Mouse (Mus musculus): ENCODE data around the gene Mdm4. TPM values are rescaled to one million over a fixed set of nuclear protein-coding genes. Genes with fewer than 3 reads are reported as not detected.
A peak's percentile ranks its signal among the peaks of the same experiment; 100 is the strongest.
"Not testable (repeated sequence)": the region's sequence is repeated elsewhere in the genome, so short reads cannot be mapped to it uniquely, and the experiment has no call there.

The Mdm4 gene
- polyA plus RNA-seq, 1 experiment from 2014 or later: 45.9 TPM

DNA sequence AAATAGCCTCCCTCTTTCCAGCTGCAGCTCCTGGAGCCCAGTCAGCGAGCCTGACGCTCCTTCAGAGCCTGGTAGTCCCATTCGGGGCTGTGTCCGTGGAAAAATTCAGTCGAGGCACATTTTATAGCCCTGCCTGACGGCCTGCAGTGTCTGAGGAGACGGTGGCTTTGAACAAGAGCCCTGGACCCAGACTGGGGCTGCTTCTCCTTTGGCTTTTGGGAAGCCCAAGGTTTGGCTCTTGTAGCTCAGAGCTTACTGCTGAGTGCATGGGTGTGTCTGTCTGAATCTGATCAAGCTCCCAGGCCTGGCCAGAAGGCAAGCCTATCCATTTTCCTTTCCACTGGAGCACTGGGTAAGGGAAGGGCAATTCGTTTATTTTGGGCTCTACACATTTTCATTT is 17.2 kb upstream of the Mdm4 start:
- WGBS: 21% methylated on average over 8 of the region's 8 CpGs
- H3K9me3 ChIP-seq: no peaks in the 10 kb centered on the region
- peaks cover 8% of the 10 kb centered on the region; the same call in 1 of the 2 replicates for H3K27me3 ChIP-seq
- no peak for ATAC-seq (ENCODE audit: low FRiP score, low read depth)
- peaks cover 45% of the 10 kb centered on the region for H3K4me1 ChIP-seq
- H3K4me2 ChIP-seq (replicated peaks): peak overlapping the region; percentile 84
- H3K27ac ChIP-seq: peak overlapping the region; percentile 76
- no peaks in the 10 kb centered on the region for H3K36me3 ChIP-seq
- peak overlapping the region; percentile 43; the same call in 1 of the 2 replicates for H3K9ac ChIP-seq
- peak overlapping the region; percentile 85 for H3K4me3 ChIP-seq

DNA sequence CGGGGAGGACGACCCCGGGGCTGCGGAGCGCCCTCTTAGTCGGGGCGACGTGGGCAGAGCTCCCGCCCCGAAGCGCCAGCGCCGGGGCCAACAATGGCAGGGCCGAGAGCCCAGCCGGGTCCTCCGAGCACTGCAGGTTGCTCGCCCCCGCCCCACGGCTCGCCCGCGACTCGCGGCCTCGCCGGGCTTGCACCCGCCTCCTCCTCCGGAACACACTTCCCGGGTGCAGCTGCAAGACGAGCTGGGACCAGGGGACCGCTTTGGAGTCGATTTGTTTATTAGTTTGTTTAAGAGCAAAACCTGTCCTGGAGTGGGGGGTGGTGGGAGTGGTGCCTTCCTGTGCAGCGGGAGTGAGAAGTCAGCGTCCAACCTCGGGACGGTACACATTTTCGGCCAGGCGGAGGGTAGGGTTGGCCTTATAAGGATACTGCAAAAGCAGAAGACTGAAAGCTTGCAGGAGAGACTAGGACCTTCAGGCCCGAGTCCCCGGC is 16.1 kb upstream of the Mdm4 start:
- WGBS: under 1% methylated on average over 39 of the region's 40 CpGs
- peak; percentile 49; the same call in 1 of the 2 replicates for ATAC-seq (ENCODE audit: low FRiP score, low read depth)
- H3K4me1 ChIP-seq: peaks cover 39% of the 10 kb centered on the region
- no peaks in the 10 kb centered on the region for H3K36me3 ChIP-seq
- H3K27ac ChIP-seq: peak overlapping the region; percentile 85
- H3K9me3 ChIP-seq: no peaks in the 10 kb centered on the region
- peak overlapping the region; percentile 84 for H3K4me2 ChIP-seq (replicated peaks)
- peaks cover 8% of the 10 kb centered on the region; the same call in 1 of the 2 replicates for H3K27me3 ChIP-seq
- H3K9ac ChIP-seq: peak overlapping the region; percentile 95
- peak overlapping the region; percentile 85 for H3K4me3 ChIP-seq

DNA sequence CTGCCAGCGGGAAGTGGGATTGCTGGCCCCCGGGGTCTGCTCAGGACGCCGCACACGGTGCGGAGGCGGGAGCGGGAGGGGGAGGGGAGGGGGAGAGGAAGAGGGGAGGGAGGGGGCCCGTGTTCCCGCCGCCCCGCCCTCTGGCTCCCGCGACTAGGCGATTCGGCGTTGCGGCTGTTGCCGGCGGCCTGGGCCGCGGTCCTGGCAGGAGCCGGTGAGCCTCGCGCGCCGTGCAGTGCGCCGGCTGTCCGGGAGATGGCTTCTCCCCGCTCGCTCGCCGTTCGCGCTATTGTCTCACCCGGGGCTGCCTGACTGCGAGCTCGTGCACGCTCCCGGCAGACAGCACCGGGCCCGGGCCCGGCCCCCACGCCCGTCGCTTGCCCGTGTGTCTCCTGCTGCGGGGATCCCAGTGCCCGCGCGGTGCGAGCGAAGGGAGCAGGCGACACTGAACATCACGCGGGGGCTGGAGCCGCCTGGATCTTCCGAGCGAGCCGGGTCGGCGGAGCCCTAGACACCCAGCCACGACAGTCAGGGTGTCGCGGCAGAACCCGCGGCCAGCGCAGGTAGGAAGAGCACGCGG is 15.6 kb upstream of the Mdm4 start:
- Histone ChIP-seq H3K4me3 (peak overlapping the region; percentile 85), H3K4me1 (peaks cover 39% of the 10 kb centered on the region), H3K36me3 (no peaks in the 10 kb centered on the region), H3K9ac (peak overlapping the region; percentile 95), H3K27me3 (peaks cover 8% of the 10 kb centered on the region; the same call in 1 of the 2 replicates), H3K27ac (peak overlapping the region; percentile 85), H3K4me2 (replicated peaks) (peak overlapping the region; percentile 84), H3K9me3 (no peaks in the 10 kb centered on the region)
- under 1% methylated on average over 63 of the region's 71 CpGs for WGBS
- peak; percentile 87 for ATAC-seq (ENCODE audit: low FRiP score, low read depth)

DNA sequence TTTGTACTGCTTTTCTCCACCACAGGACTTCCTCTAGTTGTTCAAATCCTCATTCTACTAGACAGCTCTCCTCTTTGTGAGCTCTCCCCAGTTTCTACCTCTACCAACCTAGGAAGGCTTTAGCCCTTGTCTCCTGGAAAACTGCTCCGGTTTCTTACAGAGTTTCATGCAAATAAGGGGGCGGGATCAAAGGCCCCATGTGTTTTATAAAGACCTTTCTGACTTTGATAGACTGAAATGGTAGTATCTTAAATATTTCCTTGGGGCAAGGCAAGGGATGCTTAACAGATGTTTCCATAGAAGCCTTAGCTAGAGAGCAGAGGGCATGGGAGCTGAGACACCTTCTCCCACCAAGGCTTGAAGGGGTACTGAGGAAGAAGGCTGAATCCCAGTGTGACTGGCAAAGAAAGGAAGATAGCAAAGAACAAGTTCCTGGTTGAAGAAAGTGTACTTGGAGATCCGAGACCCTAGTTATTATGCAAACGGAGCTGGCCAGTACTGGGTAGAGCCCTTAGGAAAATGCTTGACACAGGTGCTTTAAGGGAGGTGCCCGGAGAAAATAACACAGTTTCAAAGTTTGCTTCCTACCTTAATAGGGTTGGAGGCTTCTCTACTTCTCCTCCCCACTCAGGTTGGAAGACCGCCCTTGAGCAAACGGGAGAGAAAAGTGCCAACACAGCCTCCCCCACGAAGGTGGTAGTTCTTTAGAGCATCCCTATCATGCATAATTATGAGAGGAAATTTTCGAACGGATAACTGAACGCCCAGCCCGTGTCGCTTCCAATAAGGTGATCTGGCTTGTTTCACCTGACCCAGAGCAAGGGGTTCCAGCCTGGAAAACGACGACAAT is 14.9 kb upstream of the Mdm4 start, which contains the start of gene Pik3c2b:
TSS of gene Pik3c2b (plus strand) at position 657 of the 850 bp plus-strand sequence.
- Histone ChIP-seq H3K4me2 (replicated peaks) (peak within 1 kb of the TSS; percentile 84), H3K9ac (peak within 1 kb of the TSS; percentile 95), H3K4me1 (peaks cover 33% of the 10 kb centered on the region), H3K4me3 (peak within 1 kb of the TSS; percentile 85), H3K36me3 (no peaks in the 10 kb centered on the region), H3K27ac (peak within 1 kb of the TSS; percentile 85), H3K27me3 (peaks cover 8% of the 10 kb centered on the region; the same call in 1 of the 2 replicates), H3K9me3 (no peaks in the 10 kb centered on the region)
- WGBS: 1% methylated on average over 15 of the region's 15 CpGs
- ATAC-seq (ENCODE audit: low FRiP score, low read depth): no peak

DNA sequence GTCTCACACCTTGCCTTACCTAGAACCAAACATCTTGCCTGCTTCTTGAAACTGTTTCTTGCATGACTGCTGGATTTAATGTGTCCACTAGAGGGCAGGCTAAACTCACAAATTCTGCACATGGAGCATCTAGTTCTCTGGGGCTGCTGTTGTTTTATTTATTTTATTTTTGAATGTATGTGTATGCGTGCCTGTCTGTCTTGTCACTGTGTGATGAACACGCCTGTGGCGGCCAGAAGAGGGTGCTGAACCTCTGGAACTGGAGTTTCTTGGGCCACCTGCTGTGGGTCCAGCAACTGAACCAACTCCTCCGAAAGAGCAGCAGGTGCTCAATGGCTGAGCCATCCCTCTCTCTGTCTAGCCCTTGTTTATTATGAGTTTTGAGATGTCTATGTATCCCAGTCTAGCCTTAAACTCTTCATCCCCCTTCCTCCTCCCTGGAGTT is 9.2 kb upstream of the Mdm4 start:
- no peak overlapping the region for H3K4me2 ChIP-seq (replicated peaks)
- H3K27me3 ChIP-seq: peaks cover 5% of the 10 kb centered on the region; the same call in 1 of the 2 replicates
- H3K9me3 ChIP-seq: no peaks in the 10 kb centered on the region
- ATAC-seq (ENCODE audit: low FRiP score, low read depth): peak; percentile 69; the same call in 1 of the 2 replicates
- H3K9ac ChIP-seq: no peak overlapping the region
- H3K27ac ChIP-seq: no peak overlapping the region
- no peaks in the 10 kb centered on the region for H3K4me1 ChIP-seq
- 13% methylated on average over 4 of the region's 4 CpGs for WGBS
- no peak overlapping the region for H3K4me3 ChIP-seq
- H3K36me3 ChIP-seq: no peaks in the 10 kb centered on the region

DNA sequence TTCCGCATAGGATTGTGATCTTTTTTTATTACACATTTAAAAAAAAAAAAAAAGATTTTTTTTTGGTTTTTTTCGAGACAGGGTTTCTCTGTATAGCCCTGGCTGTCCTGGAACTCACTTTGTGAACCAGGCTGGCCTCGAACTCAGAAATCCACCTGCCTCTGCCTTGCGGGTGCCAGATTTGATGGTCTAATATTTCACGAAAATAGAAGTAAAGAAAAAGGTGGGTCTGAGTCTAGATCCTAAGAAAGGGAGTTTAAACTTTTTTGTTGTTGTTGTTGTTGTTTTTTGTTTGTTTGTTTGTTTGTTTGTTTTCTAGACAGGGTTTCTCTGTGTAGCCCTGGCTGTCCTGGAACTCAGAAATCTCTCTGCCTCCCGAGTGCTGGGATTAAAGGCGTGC is 4.3 kb upstream of the Mdm4 start:
- not testable (repeated sequence) for H3K9me3 ChIP-seq; H3K4me3 ChIP-seq; H3K4me1 ChIP-seq; H3K27me3 ChIP-seq; H3K9ac ChIP-seq; H3K27ac ChIP-seq; H3K4me2 ChIP-seq (replicated peaks); ATAC-seq (ENCODE audit: low FRiP score, low read depth); H3K36me3 ChIP-seq
- WGBS: 72% methylated on average over 7 of the region's 7 CpGs

DNA sequence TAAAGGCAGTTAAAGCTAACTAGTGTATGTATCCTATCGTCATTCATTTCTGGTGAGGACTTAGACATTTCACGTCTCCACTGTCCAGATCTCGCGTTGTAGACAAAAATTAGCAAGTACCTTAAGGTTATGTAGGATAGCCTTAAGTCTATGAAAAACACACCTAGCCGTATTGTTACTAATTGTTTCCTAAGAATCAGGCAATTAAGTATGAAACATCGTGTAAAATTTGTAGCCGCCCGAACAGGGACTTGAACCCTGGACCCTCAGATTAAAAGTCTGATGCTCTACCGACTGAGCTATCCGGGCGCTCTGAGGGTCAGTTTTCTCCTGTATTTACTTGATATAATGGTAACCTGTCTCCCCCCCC is 3.7 kb upstream of the Mdm4 start:
- H3K4me1 ChIP-seq: peaks cover 9% of the 10 kb centered on the region
- H3K9ac ChIP-seq: no peak overlapping the region
- peak overlapping the region; percentile 57 for H3K4me3 ChIP-seq
- whole genome bisulfite sequencing: 5% methylated on average over 11 of the region's 11 CpGs
- H3K9me3 ChIP-seq: no peaks in the 10 kb centered on the region
- peak; percentile 60 for ATAC-seq (ENCODE audit: low FRiP score, low read depth)
- H3K27ac ChIP-seq: peak overlapping the region; percentile 15; the same call in 1 of the 2 replicates
- peak overlapping the region; percentile 65 for H3K4me2 ChIP-seq (replicated peaks)
- no peaks in the 10 kb centered on the region for H3K27me3 ChIP-seq
- H3K36me3 ChIP-seq: no peaks in the 10 kb centered on the region

DNA sequence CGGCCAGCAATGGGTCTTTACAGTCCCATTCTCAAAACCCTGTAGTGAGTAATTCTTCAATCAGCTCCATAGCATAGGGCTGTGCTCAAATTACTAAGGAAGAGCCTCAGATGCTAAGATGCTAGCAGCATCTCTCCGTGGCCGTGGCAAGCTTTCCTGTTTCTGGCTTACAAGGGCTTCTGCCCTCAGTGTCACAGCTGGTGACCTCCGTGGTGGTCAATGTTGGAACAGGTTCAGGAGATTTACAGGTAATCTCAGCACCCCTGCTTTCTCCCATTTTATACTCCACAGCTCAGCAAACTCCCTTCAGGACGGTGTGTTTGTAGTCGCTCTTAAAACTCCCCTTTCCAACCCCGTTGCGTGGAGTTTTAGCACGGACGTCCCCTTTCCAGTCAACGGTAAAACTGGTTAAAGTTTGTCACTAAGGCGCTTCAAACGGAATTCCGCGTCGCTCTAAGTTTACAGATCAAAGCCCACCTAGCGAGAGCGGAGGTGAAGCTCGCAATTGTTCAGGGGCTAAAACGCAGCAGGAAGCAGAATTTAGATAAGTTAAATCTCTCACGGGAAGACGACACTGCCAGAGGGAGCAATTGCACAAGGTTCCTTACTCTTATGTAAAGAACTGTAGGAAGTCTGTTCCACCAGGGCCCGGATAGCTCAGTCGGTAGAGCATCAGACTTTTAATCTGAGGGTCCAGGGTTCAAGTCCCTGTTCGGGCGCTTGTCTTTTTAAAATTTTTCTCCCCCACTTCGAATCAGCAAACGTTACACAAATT is 3.1 kb upstream of the Mdm4 start:
- Histone ChIP-seq H3K4me1 (peaks cover 9% of the 10 kb centered on the region), H3K9ac (peak overlapping the region; percentile 62), H3K4me2 (replicated peaks) (peak overlapping the region; percentile 65), H3K36me3 (no peaks in the 10 kb centered on the region), H3K9me3 (no peaks in the 10 kb centered on the region), H3K4me3 (peak overlapping the region; percentile 57), H3K27ac (peak overlapping the region; percentile 52; the same call in 1 of the 2 replicates), H3K27me3 (no peaks in the 10 kb centered on the region)
- 1% methylated on average over 28 of the region's 28 CpGs for WGBS
- peak; percentile 86 for ATAC-seq (ENCODE audit: low FRiP score, low read depth)

DNA sequence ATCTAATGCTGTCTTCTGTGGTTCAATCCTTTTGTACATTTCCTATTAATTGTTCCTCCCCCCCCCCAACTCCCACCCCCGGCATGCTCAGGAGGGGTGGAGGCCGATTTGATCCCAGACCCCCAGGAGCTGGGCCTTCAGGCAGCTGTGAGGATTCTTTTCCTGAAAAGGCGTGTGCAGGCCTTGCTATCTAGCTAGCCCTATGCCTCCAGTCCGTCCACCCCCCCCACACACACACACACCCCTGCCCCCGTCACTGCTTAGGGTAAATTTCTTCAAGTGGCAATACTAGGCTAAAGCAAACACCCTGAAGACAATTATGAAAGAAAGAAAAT is 2.6 kb upstream of the Mdm4 start:
- peak overlapping the region; percentile 52; the same call in 1 of the 2 replicates for H3K27ac ChIP-seq
- H3K9me3 ChIP-seq: no peaks in the 10 kb centered on the region
- no peak for ATAC-seq (ENCODE audit: low FRiP score, low read depth)

DNA sequence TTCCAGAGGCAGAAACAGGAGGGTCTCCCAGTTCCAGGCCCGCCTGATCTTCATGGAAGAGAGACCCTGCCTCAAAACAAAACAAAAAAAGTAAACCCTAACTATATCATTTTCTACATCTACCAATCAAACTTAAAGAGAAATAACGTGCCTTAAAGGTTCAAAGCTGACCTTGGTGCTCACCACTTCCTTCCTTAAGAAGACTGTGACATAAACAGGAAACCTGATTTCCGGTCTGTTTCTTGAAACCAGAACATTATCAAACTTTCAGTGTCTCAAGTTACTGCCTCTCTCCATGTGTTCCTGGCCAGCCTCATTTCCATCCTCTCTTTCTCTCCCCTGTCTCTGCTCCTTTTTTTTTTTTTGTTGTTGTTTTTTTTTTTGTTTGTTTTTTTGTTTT is 617 bp downstream of the Mdm4 start:
- no peak overlapping the region for H3K4me3 ChIP-seq
- peaks cover 9% of the 10 kb centered on the region for H3K4me1 ChIP-seq
- WGBS: 69% methylated on average over 3 of the region's 3 CpGs
- no peak for ATAC-seq (ENCODE audit: low FRiP score, low read depth)
- H3K27ac ChIP-seq: no peak overlapping the region
- no peaks in the 10 kb centered on the region for H3K9me3 ChIP-seq
- H3K27me3 ChIP-seq: no peaks in the 10 kb centered on the region
- H3K9ac ChIP-seq: no peak overlapping the region
- no peak overlapping the region for H3K4me2 ChIP-seq (replicated peaks)
- no peaks in the 10 kb centered on the region for H3K36me3 ChIP-seq

More for the DNA sequence above, 2.6 kb upstream of the Mdm4 start:
- Histone ChIP-seq H3K4me1 (peaks cover 9% of the 10 kb centered on the region), H3K4me2 (replicated peaks) (peak overlapping the region; percentile 65), H3K9ac (peak overlapping the region; percentile 62), H3K27me3 (no peaks in the 10 kb centered on the region), H3K36me3 (no peaks in the 10 kb centered on the region), H3K4me3 (peak overlapping the region; percentile 57)
- 14% methylated on average over 5 of the region's 5 CpGs for whole genome bisulfite sequencing

DNA sequence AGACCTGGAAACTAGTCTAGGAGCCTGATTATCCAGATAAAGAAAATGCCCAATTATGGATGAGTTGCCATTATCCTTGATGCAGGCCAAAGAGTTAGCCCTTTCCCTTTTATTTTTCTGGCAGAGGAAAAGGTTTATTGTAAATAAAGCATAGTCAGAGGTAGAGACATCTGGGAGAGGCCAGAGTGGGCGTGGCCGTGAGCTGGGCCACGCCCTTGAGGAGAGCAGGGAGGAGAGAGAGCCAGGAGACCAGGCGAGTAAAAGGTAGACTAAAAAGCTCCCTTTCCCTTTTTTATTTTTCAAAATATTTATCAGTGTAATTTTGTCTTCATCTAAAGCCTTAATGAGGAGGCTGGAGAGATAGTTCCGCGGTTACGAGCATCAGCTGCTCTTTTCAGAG is 2.4 kb downstream of the Mdm4 start:
- H3K4me1 ChIP-seq: peaks cover 12% of the 10 kb centered on the region
- no peaks in the 10 kb centered on the region for H3K27me3 ChIP-seq
- H3K36me3 ChIP-seq: no peaks in the 10 kb centered on the region
- no peaks in the 10 kb centered on the region for H3K9me3 ChIP-seq
- H3K4me3 ChIP-seq: no peak overlapping the region
- no peak overlapping the region for H3K27ac ChIP-seq
- ATAC-seq (ENCODE audit: low FRiP score, low read depth): no peak
- H3K4me2 ChIP-seq (replicated peaks): no peak overlapping the region
- no peak overlapping the region for H3K9ac ChIP-seq
- WGBS: 37% methylated on average over 7 of the region's 7 CpGs

Measured in limb, embryonic 13.5 days (tissue).